34 mouse cellular contexts compared by ENCODE assay signal in genomic region chr12:112088609-112089324, GRCm38 (mm10). TPM values are rescaled to one million over a fixed set of nuclear protein-coding genes. Genes with fewer than 3 reads are reported as not detected.
"Had no signal": no experiment of that assay in that cellular context is flagged by ENCODE, and none has a peak within 500 bp of the region (broad histone marks: within the 10 kb centered on the region; RNA-seq: fewer than 3 reads in every experiment).

No protein-coding gene starts in this region.

- H3K27me3 ChIP-seq: midbrain, embryonic 15.5 days; neural tube, embryonic 12.5 days had no signal

- H3K4me1 ChIP-seq: liver, embryonic 12.5 days; liver, embryonic 13.5 days; liver, embryonic 15.5 days; lung, embryonic 15.5 days; midbrain, embryonic 10.5 days; midbrain, embryonic 12.5 days; neural tube, embryonic 12.5 days had no signal

- H3K4me3 ChIP-seq: left cerebral cortex, adult 2 months; limb, embryonic 12.5 days; limb, embryonic 13.5 days; limb, embryonic 15.5 days; liver, embryonic 12.5 days; liver, embryonic 13.5 days; liver, embryonic 15.5 days; lung, embryonic 15.5 days; megakaryocyte, embryonic 14.5 days; midbrain, embryonic 10.5 days; midbrain, embryonic 12.5 days; midbrain, embryonic 13.5 days; midbrain, embryonic 15.5 days; myocyte; neural tube, embryonic 12.5 days had no signal

- DNase-seq: left cerebral cortex, postnatal 4 days; liver; liver, embryonic 13.5 days; liver, postnatal 0 days; lung, adult 18-20 months; lung, adult 2 months; lung, embryonic 14.5 days; lung, postnatal 14 days; lung, postnatal 36 days; lung, postnatal 4 days; midbrain, embryonic 14.5 days had no signal

- H3K9me3 ChIP-seq: limb, embryonic 12.5 days; limb, embryonic 13.5 days; limb, embryonic 15.5 days; liver, embryonic 12.5 days; liver, embryonic 13.5 days; liver, embryonic 15.5 days; lung, embryonic 15.5 days; midbrain, embryonic 10.5 days; midbrain, embryonic 12.5 days; midbrain, embryonic 13.5 days; midbrain, embryonic 15.5 days; neural tube, embryonic 12.5 days had no signal

- ATAC-seq: liver, embryonic 12.5 days; liver, postnatal 0 days; midbrain, embryonic 13.5 days; midbrain, embryonic 15.5 days; midbrain, embryonic 16.5 days had no signal

- H3K27ac ChIP-seq: left cerebral cortex, adult 2 months; limb, embryonic 15.5 days; liver, embryonic 12.5 days; liver, embryonic 13.5 days; liver, embryonic 14.5 days; liver, embryonic 15.5 days; lung, embryonic 15.5 days; macrophage; midbrain, embryonic 10.5 days; midbrain, embryonic 12.5 days; midbrain, embryonic 13.5 days; midbrain, embryonic 15.5 days; neural tube, embryonic 12.5 days had no signal

- H3K4me2 ChIP-seq: limb, embryonic 12.5 days; limb, embryonic 13.5 days; limb, embryonic 15.5 days; liver, embryonic 11.5 days; liver, embryonic 12.5 days; liver, embryonic 13.5 days; liver, embryonic 15.5 days; lung, embryonic 14.5 days; lung, embryonic 15.5 days; midbrain, embryonic 11.5 days; midbrain, embryonic 12.5 days; midbrain, embryonic 13.5 days; midbrain, embryonic 15.5 days; neural tube, embryonic 12.5 days had no signal

- H3K36me3 ChIP-seq: limb, embryonic 12.5 days; limb, embryonic 13.5 days; limb, embryonic 15.5 days; liver, embryonic 12.5 days; liver, embryonic 13.5 days; liver, embryonic 15.5 days; lung, embryonic 15.5 days; midbrain, embryonic 10.5 days; midbrain, embryonic 12.5 days; midbrain, embryonic 13.5 days; midbrain, embryonic 15.5 days; neural tube, embryonic 12.5 days had no signal

- H3K9ac ChIP-seq: limb, embryonic 12.5 days; limb, embryonic 13.5 days; limb, embryonic 15.5 days; liver, embryonic 12.5 days; liver, embryonic 13.5 days; liver, embryonic 14.5 days; liver, embryonic 15.5 days; liver, postnatal 0 days; lung, embryonic 14.5 days; lung, embryonic 15.5 days; midbrain, embryonic 12.5 days; midbrain, embryonic 13.5 days; midbrain, embryonic 15.5 days; neural tube, embryonic 12.5 days had no signal

RNA-seq across cellular contexts. Expression of gene Aspg, which starts 17.7 kb away (rescaled TPM):
- total RNA-seq: megakaryocyte progenitor cell, adult 5-6 weeks; megakaryocyte, adult 5-6 weeks; megakaryocyte-erythroid progenitor cell, adult 5-6 weeks; monocyte, adult 5-6 weeks had no signal
- polyA plus RNA-seq: macrophage; midbrain, embryonic 14.5 days had no signal

RNA-seq across cellular contexts. Expression of gene Kif26a, which starts 57.2 kb away (rescaled TPM):
- total RNA-seq: megakaryocyte progenitor cell, adult 5-6 weeks; megakaryocyte, adult 5-6 weeks; megakaryocyte-erythroid progenitor cell, adult 5-6 weeks; monocyte, adult 5-6 weeks had no signal
- polyA plus RNA-seq: macrophage had no signal
